Mouse (Mus musculus): ENCODE measurements around the gene Rasgef1b. TPM values are rescaled to one million over a fixed set of nuclear protein-coding genes. Genes with fewer than 3 reads are reported as not detected.

Gene Rasgef1b
- total and polyA plus RNA-seq, 2 experiments: 4.0 to 20.4 TPM

DNA sequence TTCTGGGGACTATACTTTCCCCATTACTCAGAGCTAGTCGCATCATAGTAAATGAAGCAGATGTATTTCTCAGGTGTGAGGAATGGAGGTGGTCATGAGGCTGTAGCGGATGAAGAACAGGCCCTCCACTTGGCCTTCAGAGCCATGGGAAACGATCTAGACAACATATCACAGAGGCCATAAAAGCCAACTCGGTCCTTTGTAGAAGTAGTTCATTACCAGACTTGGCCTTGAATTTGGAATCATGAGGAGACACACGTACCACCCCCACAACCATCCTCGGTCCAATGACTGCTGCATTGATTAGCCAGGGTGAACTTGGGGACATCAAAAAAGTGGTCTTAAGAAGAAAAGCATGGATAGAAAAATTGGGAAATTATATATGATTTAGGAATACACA lies 442.8 kb downstream of the Rasgef1b start:
- no peak for TF ChIP-seq CTCF (IDR thresholded peaks at IDR 0.05; ENCODE audit: low read depth, low read length)
- no peak for TF ChIP-seq POLR2A (IDR thresholded peaks at IDR 0.05; ENCODE audit: extremely low read depth, insufficient read depth, low read length)
- no peak overlapping the region for H3K9ac ChIP-seq (ENCODE audit: low read depth, low read length)
- H3K4me3 ChIP-seq (ENCODE audit: insufficient read depth, low read depth, low read length): no peak overlapping the region
- no peaks in the 10 kb centered on the region for H3K79me2 ChIP-seq (ENCODE audit: control insufficient read depth, insufficient read depth, low read length)
- DNase-seq (ENCODE audit: extremely low read depth, low read depth, low spot score): peak; percentile 22
- WGBS: 60% methylated on average over 6 of the region's 6 CpGs
- no peaks in the 10 kb centered on the region for H3K27me3 ChIP-seq (ENCODE audit: control insufficient read depth, insufficient read depth, low read length)
- 0 out of 2 replicates have a peak overlapping the region, but pooled peaks have one; percentile 5 for H3K27ac ChIP-seq (replicated peaks; ENCODE audit: insufficient read depth, low read depth, low read length)
- peaks cover 13% of the 10 kb centered on the region for H3K4me1 ChIP-seq (ENCODE audit: control insufficient read depth, insufficient read depth, low read length)
- no peaks in the 10 kb centered on the region for H3K36me3 ChIP-seq (ENCODE audit: control insufficient read depth, insufficient read depth, low read length)

GRCm38 (mm10) chr5:99284369-99284768 lies 444.5 kb downstream of the Rasgef1b start:
- H3K9ac ChIP-seq (ENCODE audit: low read depth, low read length): no peak overlapping the region
- no peaks in the 10 kb centered on the region for H3K79me2 ChIP-seq (ENCODE audit: control insufficient read depth, insufficient read depth, low read length)
- no peaks in the 10 kb centered on the region for H3K36me3 ChIP-seq (ENCODE audit: control insufficient read depth, insufficient read depth, low read length)
- H3K27me3 ChIP-seq (ENCODE audit: control insufficient read depth, insufficient read depth, low read length): no peaks in the 10 kb centered on the region
- H3K4me3 ChIP-seq (ENCODE audit: insufficient read depth, low read depth, low read length): no peak overlapping the region
- 33% methylated on average over 7 of the region's 7 CpGs for WGBS
- TF ChIP-seq CTCF (IDR thresholded peaks at IDR 0.05; ENCODE audit: low read depth, low read length) (no peak), POLR2A (IDR thresholded peaks at IDR 0.05; ENCODE audit: extremely low read depth, insufficient read depth, low read length) (no peak)
- DNase-seq (ENCODE audit: extremely low read depth, low read depth, low spot score): peak; percentile 100
- H3K4me1 ChIP-seq (ENCODE audit: control insufficient read depth, insufficient read depth, low read length): peaks cover 13% of the 10 kb centered on the region
- no peak overlapping the region for H3K27ac ChIP-seq (replicated peaks; ENCODE audit: insufficient read depth, low read depth, low read length)

DNA sequence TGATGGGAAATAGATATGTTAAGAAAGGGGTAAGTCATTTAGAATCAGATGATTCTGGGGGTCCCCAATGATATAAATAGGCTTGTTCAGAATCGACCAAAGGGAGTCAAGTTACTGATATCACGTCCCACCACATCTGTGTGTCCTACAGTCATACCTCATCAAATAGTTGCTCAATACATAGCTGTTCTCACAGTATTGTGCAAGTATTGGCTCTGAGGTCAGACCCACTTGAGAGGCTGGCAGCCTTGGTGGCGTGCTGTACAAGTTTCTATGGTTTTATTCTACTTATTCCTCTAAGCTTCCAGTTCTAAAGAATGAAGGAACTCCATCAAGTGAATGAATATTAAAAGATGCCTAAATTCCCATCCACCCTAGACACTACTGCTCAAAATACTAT lies 445.2 kb downstream of the Rasgef1b start:
- no peak for TF ChIP-seq CTCF (IDR thresholded peaks at IDR 0.05; ENCODE audit: low read depth, low read length)
- TF ChIP-seq POLR2A (IDR thresholded peaks at IDR 0.05; ENCODE audit: extremely low read depth, insufficient read depth, low read length): no peak
- Histone ChIP-seq H3K36me3 (ENCODE audit: control insufficient read depth, insufficient read depth, low read length) (no peaks in the 10 kb centered on the region), H3K9ac (ENCODE audit: low read depth, low read length) (no peak overlapping the region), H3K79me2 (ENCODE audit: control insufficient read depth, insufficient read depth, low read length) (no peaks in the 10 kb centered on the region), H3K4me1 (ENCODE audit: control insufficient read depth, insufficient read depth, low read length) (peaks cover 13% of the 10 kb centered on the region), H3K27me3 (ENCODE audit: control insufficient read depth, insufficient read depth, low read length) (no peaks in the 10 kb centered on the region), H3K27ac (replicated peaks; ENCODE audit: insufficient read depth, low read depth, low read length) (no peak overlapping the region), H3K4me3 (ENCODE audit: insufficient read depth, low read depth, low read length) (no peak overlapping the region)
- 31% methylated on average over 3 of the region's 3 CpGs for WGBS
- peak; percentile 91 for DNase-seq (ENCODE audit: extremely low read depth, low read depth, low spot score)

DNA sequence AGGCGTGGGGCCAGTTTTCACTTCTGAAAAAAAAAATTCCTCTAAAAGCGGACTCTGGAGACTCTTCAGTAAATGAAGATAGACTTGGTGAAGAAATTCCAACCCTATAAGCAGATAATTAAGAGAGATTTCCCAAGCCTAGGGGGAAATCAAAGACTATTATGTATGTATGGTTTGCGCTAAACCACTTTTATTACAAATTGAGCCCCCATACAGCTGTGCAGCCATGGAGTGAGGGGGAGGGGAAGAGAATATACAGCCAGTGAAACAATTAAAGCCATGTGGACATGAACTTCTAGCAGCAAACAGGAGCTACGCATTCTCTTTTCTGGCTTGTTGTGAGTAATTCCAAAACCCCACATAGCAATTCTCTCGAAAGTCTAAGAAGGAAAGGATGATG lies 448.3 kb downstream of the Rasgef1b start:
- no peak overlapping the region for H3K4me3 ChIP-seq (ENCODE audit: insufficient read depth, low read depth, low read length)
- WGBS: 94% methylated on average over 5 of the region's 5 CpGs
- DNase-seq (ENCODE audit: extremely low read depth, low read depth, low spot score): no peak
- no peak overlapping the region for H3K9ac ChIP-seq (ENCODE audit: low read depth, low read length)
- H3K27me3 ChIP-seq (ENCODE audit: control insufficient read depth, insufficient read depth, low read length): no peaks in the 10 kb centered on the region
- H3K79me2 ChIP-seq (ENCODE audit: control insufficient read depth, insufficient read depth, low read length): no peaks in the 10 kb centered on the region
- TF ChIP-seq CTCF (IDR thresholded peaks at IDR 0.05; ENCODE audit: low read depth, low read length): no peak
- no peak for TF ChIP-seq POLR2A (IDR thresholded peaks at IDR 0.05; ENCODE audit: extremely low read depth, insufficient read depth, low read length)
- H3K4me1 ChIP-seq (ENCODE audit: control insufficient read depth, insufficient read depth, low read length): peaks cover 3% of the 10 kb centered on the region
- H3K36me3 ChIP-seq (ENCODE audit: control insufficient read depth, insufficient read depth, low read length): no peaks in the 10 kb centered on the region
- H3K27ac ChIP-seq (replicated peaks; ENCODE audit: insufficient read depth, low read depth, low read length): no peak overlapping the region

DNA sequence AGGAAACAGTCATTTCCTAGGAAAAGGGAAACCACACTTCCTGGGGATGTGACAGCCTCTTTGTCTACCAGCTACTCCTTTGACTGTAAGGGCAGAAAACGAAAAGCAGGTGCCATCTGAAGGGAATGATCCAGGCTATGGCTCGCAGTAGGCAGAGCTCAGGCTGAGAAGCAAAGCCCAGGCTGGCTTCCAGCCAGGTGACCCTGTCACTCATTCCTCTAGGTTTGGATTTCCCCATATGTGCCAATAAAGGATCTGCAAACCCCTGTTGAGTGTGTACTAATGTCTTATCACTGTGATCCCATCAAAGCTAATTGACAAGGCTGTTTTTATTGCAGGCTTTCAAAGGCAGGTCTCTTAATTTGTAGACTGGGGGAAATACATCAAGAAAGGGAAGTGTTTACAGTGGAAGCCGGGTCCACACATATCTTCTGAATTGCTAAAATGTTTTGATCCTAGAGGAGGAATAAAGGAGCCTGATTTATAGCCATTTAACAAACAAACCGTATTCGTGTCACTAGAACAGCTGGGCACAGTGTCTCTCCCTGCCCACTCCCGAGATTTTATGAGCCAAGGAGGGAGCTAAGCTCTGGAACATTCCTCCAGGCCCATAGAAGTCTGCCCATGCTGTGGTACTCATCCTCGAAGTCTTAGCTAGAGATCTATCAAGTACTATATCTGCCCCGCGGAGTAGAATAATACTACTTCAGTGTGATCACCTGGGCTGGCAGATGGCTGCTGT lies 449.7 kb downstream of the Rasgef1b start:
- no peak overlapping the region for H3K27ac ChIP-seq (replicated peaks; ENCODE audit: insufficient read depth, low read depth, low read length)
- no peaks in the 10 kb centered on the region for H3K36me3 ChIP-seq (ENCODE audit: control insufficient read depth, insufficient read depth, low read length)
- peak; percentile 33 for DNase-seq (ENCODE audit: extremely low read depth, low read depth, low spot score)
- no peaks in the 10 kb centered on the region for H3K79me2 ChIP-seq (ENCODE audit: control insufficient read depth, insufficient read depth, low read length)
- H3K4me3 ChIP-seq (ENCODE audit: insufficient read depth, low read depth, low read length): no peak overlapping the region
- H3K27me3 ChIP-seq (ENCODE audit: control insufficient read depth, insufficient read depth, low read length): no peaks in the 10 kb centered on the region
- TF ChIP-seq CTCF (IDR thresholded peaks at IDR 0.05; ENCODE audit: low read depth, low read length) (no peak), POLR2A (IDR thresholded peaks at IDR 0.05; ENCODE audit: extremely low read depth, insufficient read depth, low read length) (no peak)
- H3K9ac ChIP-seq (ENCODE audit: low read depth, low read length): no peak overlapping the region
- 63% methylated on average over 9 of the region's 9 CpGs for WGBS
- H3K4me1 ChIP-seq (ENCODE audit: control insufficient read depth, insufficient read depth, low read length): peaks cover 2% of the 10 kb centered on the region; the same call in 1 of the 2 replicates

DNA sequence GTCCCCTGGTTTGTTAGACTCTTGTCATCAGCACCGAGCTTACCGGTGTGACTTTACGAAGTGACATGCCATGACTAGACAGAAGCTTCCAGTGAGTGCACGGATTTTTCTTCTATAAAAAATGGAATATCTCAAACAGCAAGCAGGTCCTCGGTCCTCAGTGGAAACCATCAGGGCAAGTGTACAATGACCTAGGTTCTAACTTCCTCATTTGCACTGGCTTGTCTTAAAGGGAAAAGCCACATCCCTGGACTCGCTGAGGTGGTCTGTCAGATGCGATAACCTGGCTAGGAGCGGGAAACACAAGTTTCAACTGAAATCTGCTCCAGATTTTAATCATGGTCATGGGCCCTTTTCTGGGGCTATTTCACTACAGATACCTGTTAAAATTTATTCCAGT lies 450.5 kb downstream of the Rasgef1b start:
- Histone ChIP-seq H3K4me1 (ENCODE audit: control insufficient read depth, insufficient read depth, low read length) (no peaks in the 10 kb centered on the region), H3K4me3 (ENCODE audit: insufficient read depth, low read depth, low read length) (no peak overlapping the region), H3K79me2 (ENCODE audit: control insufficient read depth, insufficient read depth, low read length) (no peaks in the 10 kb centered on the region), H3K27me3 (ENCODE audit: control insufficient read depth, insufficient read depth, low read length) (no peaks in the 10 kb centered on the region), H3K27ac (replicated peaks; ENCODE audit: insufficient read depth, low read depth, low read length) (no peak overlapping the region), H3K36me3 (ENCODE audit: control insufficient read depth, insufficient read depth, low read length) (no peaks in the 10 kb centered on the region), H3K9ac (ENCODE audit: low read depth, low read length) (no peak overlapping the region)
- TF ChIP-seq POLR2A (IDR thresholded peaks at IDR 0.05; ENCODE audit: extremely low read depth, insufficient read depth, low read length) (no peak), CTCF (IDR thresholded peaks at IDR 0.05; ENCODE audit: low read depth, low read length) (no peak)
- WGBS: 92% methylated on average over 8 of the region's 8 CpGs
- no peak for DNase-seq (ENCODE audit: extremely low read depth, low read depth, low spot score)

Data from liver, adult 2 months (tissue).